Mouse (Mus musculus) CH12.LX (cell line): ENCODE results near the gene Nagpa. TPM values are rescaled to one million over a fixed set of nuclear protein-coding genes. Genes with fewer than 3 reads are reported as not detected.
A peak's percentile ranks its signal among the peaks of the same experiment; 100 is the strongest.

Experiments
- DNase-seq: peaks from one replicate; pipeline ENCODE4 v3.0.0-alpha.2; 2013; ENCODE audit errors: extremely low read depth
- H3K27ac ChIP-seq: 2 replicates; pipeline ENCODE4 v1.5.1; 2012; ENCODE audit warnings: low read depth, mild to moderate bottlenecking, control low read depth, moderate library complexity; ENCODE audit not compliant: insufficient read depth
- H3K27me3 ChIP-seq: replicated peaks from 2 replicates; pipeline ENCODE3; 2012; ENCODE audit warnings: inconsistent platforms
- H3K36me3 ChIP-seq, 2 experiments: replicated peaks in 1 of 2; 2 replicates each; pipeline versions ENCODE3 to v1.6.1; 2012; ENCODE audit warnings: inconsistent platforms in 1 of 2, low read length in 1 of 2, mild to moderate bottlenecking in 1 of 2, mixed read lengths in 1 of 2, moderate library complexity in 1 of 2; ENCODE audit not compliant: control insufficient read depth in 1 of 2, insufficient read depth in 1 of 2
- H3K4me1 ChIP-seq, 2 experiments: 2 replicates each; pipeline ENCODE4 v1.6.1; 2012; ENCODE audit warnings: inconsistent platforms in 1 of 2, moderate library complexity in 1 of 2; ENCODE audit not compliant: insufficient read depth in 2 of 2, control insufficient read depth in 1 of 2
- H3K4me2 ChIP-seq: 2 replicates; pipeline ENCODE4 v1.6.1; 2012; ENCODE audit warnings: low read depth, mild to moderate bottlenecking, control low read depth; ENCODE audit not compliant: poor library complexity, insufficient read depth, severe bottlenecking
- H3K4me3 ChIP-seq, 3 experiments: fragments of 150-350 bp in 1 of 3; sonication (generic) in 1 of 3; replicated peaks in 1 of 3; 2 replicates each; pipeline versions ENCODE3 to v1.5.1; 2011 to 2012; ENCODE audit warnings: low read depth in 2 of 3, low read length in 2 of 3, mild to moderate bottlenecking in 2 of 3, moderate library complexity in 2 of 3, control low read depth in 1 of 3, improper control_type of control experiment in 1 of 3, inconsistent platforms in 1 of 3, mixed read lengths in 1 of 3; ENCODE audit not compliant: poor library complexity in 1 of 3
- H3K79me2 ChIP-seq: replicated peaks from 2 replicates; pipeline ENCODE4 v1.6.1; 2012; ENCODE audit warnings: mild to moderate bottlenecking, moderate library complexity; ENCODE audit not compliant: control insufficient read depth, poor library complexity, insufficient read depth, severe bottlenecking; ENCODE audit errors: extremely low read depth
- H3K9ac ChIP-seq: 2 replicates; pipeline ENCODE4 v1.6.1; 2012; ENCODE audit warnings: low read depth, mild to moderate bottlenecking, control low read depth, moderate library complexity; ENCODE audit not compliant: insufficient read depth
- H3K9me3 ChIP-seq: replicated peaks from 2 replicates; pipeline ENCODE3; 2012; ENCODE audit warnings: low read length, inconsistent platforms, mixed read lengths
- BHLHE40 ChIP-seq: IDR thresholded peaks from 2 replicates; pipeline ENCODE4 v1.6.1; 2011; ENCODE audit warnings: mild to moderate bottlenecking, low read depth, low read length, improper control_type of control experiment
- HCFC1 ChIP-seq: IDR thresholded peaks from 2 replicates; pipeline ENCODE4 v1.6.1; 2012; ENCODE audit warnings: low read depth, mild to moderate bottlenecking, inconsistent platforms, low read length, improper control_type of control experiment
- IRF4 ChIP-seq: IDR thresholded peaks from 2 replicates; pipeline ENCODE4 v1.6.1; 2014; ENCODE audit warnings: low read depth, mild to moderate bottlenecking, inconsistent platforms, low read length, improper control_type of control experiment
- KAT2A ChIP-seq: IDR thresholded peaks from 2 replicates; pipeline ENCODE4 v1.6.1; 2012; ENCODE audit warnings: low read length, improper control_type of control experiment, inconsistent platforms; ENCODE audit not compliant: insufficient replicate concordance
- MAX ChIP-seq: IDR thresholded peaks from 2 replicates; pipeline ENCODE4 v1.6.1; 2011; ENCODE audit warnings: low read length, improper control_type of control experiment
- MEF2A ChIP-seq: IDR thresholded peaks from 2 replicates; pipeline ENCODE4 v1.6.1; 2014; ENCODE audit warnings: low read depth, mild to moderate bottlenecking, inconsistent platforms, low read length, improper control_type of control experiment, borderline replicate concordance
- MYC ChIP-seq: IDR thresholded peaks from 2 replicates; pipeline ENCODE4 v1.6.1; 2011; ENCODE audit warnings: low read depth, mild to moderate bottlenecking, improper control_type of control experiment, low read length
- PAX5 ChIP-seq: IDR thresholded peaks from 2 replicates; pipeline ENCODE4 v1.6.1; 2012; ENCODE audit warnings: low read length, inconsistent platforms, mixed read lengths
- POLR2A ChIP-seq: IDR thresholded peaks from 2 replicates; pipeline ENCODE4 v1.6.1; 2011; ENCODE audit warnings: low read depth, mild to moderate bottlenecking, improper control_type of control experiment, low read length
- RAD21 ChIP-seq: IDR thresholded peaks from 2 replicates; pipeline ENCODE4 v1.6.1; 2011; ENCODE audit warnings: low read depth, mild to moderate bottlenecking, low read length, improper control_type of control experiment, moderate library complexity
- TBP ChIP-seq: conservative IDR thresholded peaks from 2 replicates; pipeline ENCODE4 v1.6.1; 2011; ENCODE audit warnings: low read depth, low read length, improper control_type of control experiment
- USF1 ChIP-seq: IDR thresholded peaks from 2 replicates; pipeline ENCODE4 v1.6.1; 2014; ENCODE audit warnings: low read depth, mild to moderate bottlenecking, inconsistent platforms, low read length, improper control_type of control experiment
- ZKSCAN1 ChIP-seq: IDR thresholded peaks from 2 replicates; pipeline ENCODE4 v1.6.1; 2012; ENCODE audit warnings: low read depth, inconsistent platforms, low read length, improper control_type of control experiment, borderline replicate concordance
- ZMIZ1 ChIP-seq: IDR thresholded peaks from 2 replicates; pipeline ENCODE4 v1.6.1; 2012; ENCODE audit warnings: low read depth, mild to moderate bottlenecking, inconsistent platforms, low read length, improper control_type of control experiment
- dilution Hi-C: fragments of 300-500 bp; cut with MboI; formaldehyde crosslinking; loops from 2 replicates; pipeline ENCODE4 v1.14.3; 2020; ENCODE audit warnings: low sequenced_read_pairs; ENCODE audit not compliant: extremely low pct_unique_long_range_greater_than_20kb, extremely low pct_ligation_motif_present
- in situ Hi-C: fragments of 300-500 bp; cut with MboI; formaldehyde crosslinking; loops from 3 replicates; pipeline ENCODE4 v1.14.3; 2019; ENCODE audit warnings: low sequenced_read_pairs, low pct_ligation_motif_present, low pct_unique_long_range_greater_than_20kb, mixed read lengths
- polyA plus RNA-seq: library from polyadenylated mRNA; unstranded; fragments of >175 nt; gene quantifications from 2 replicates; pipeline ENCODE4 v1.2.1, GENCODE M21; 2012; ENCODE audit warnings: low read depth; ENCODE audit not compliant: insufficient read length
- total RNA-seq, 2 experiments: library from RNA; depleted of rRNA; stranded (reverse); fragments of 300-350 nt in 1 of 2; fragments of >200 nt in 1 of 2; gene quantifications; 2 replicates each; pipeline ENCODE4 v1.2.3; 2012 to 2014

Nagpa gene
- total and polyA plus RNA-seq, 3 experiments, result 41.9 to 80.6 (median 50.2) TPM

DNA sequence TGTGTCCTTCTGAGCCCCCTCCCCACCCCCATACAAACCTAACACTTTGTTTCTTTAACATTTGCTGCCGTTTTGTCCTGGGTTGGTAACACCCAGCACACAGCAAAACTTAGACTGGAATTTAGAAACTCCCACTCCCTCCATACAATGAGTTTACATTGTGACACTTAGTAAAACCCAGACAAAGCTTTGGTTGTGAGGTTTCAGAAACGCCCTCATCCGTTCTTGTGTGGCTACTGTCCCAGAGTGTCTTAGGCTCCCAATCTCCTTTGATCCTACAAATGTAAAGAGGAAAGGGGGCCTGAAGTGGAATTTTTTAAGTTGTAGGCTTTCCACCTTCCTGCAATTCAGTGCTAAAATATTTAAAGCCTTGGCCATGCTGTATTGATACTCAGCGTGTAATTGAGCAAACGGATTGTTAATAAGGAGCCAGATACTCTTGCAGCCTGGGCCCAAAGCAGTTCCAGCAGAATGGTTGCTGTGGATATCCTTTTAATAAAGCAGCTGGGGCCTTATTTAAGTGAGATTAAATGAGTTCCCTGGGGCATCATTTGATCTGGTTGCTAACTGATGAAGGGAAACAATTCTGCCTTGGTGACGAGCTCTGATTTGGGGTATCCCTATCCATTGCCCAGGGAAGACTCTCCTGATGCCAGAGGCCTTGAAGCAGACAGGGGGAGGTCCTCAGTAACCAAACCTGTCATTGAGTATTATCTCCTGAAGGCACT lies 50.3 kb downstream of the Nagpa start:
- no peak overlapping the region for H3K4me2 ChIP-seq
- peaks cover 0 to 4% of the 10 kb centered on the region in 2 experiments; a peak in 2 of 4 replicates for H3K4me1 ChIP-seq
- dilution Hi-C loops, result no loop called here
- H3K79me2 ChIP-seq, result no peaks in the 10 kb centered on the region
- no peak overlapping the region for H3K4me3 ChIP-seq
- no peak overlapping the region for H3K27ac ChIP-seq
- TF ChIP-seq USF1 (no peak), HCFC1 (no peak), MAX (no peak), MYC (no peak), ZMIZ1 (no peak), MEF2A (no peak)
- no peaks in the 10 kb centered on the region for H3K9me3 ChIP-seq
- no peak for DNase-seq
- in situ Hi-C loops, result no loop called here
- no peaks in the 10 kb centered on the region for H3K36me3 ChIP-seq
- H3K9ac ChIP-seq, result no peak overlapping the region
- peaks cover 89% of the 10 kb centered on the region for H3K27me3 ChIP-seq

DNA sequence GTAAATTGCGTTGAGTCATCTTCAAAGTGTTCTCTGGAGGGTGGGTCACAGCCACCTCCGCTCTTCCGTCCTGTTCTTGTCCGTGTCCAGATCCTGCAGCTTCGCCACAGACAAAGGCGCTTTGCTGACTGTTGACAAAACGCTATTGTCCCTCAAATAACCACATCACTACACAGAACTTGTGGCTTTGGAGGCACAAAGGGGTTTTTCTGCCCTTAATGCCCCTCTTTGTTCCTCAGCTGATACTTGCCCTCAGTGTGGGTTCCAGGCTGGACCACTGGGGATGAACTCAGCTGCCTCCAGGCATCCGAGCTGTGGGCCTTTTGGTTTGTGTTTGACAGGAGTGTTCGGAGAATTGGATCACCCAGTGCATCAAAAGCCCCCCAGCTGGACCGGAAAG lies 53.3 kb downstream of the Nagpa start:
- Histone ChIP-seq H3K9me3 (no peaks in the 10 kb centered on the region), H3K36me3 (no peaks in the 10 kb centered on the region), H3K27ac (no peak overlapping the region), H3K4me1 (peaks cover 14 to 16% of the 10 kb centered on the region in 2 experiments), H3K9ac (no peak overlapping the region), H3K79me2 (no peaks in the 10 kb centered on the region), H3K27me3 (peaks cover 90% of the 10 kb centered on the region), H3K4me2 (no peak overlapping the region), H3K4me3 (no peak overlapping the region)
- dilution Hi-C loops, result no loop called here
- DNase-seq, result no peak
- no peak for TF ChIP-seq IRF4
- no peak for TF ChIP-seq POLR2A
- no peak for TF ChIP-seq PAX5
- TF ChIP-seq RAD21, result no peak
- in situ Hi-C loops, result no loop called here

DNA sequence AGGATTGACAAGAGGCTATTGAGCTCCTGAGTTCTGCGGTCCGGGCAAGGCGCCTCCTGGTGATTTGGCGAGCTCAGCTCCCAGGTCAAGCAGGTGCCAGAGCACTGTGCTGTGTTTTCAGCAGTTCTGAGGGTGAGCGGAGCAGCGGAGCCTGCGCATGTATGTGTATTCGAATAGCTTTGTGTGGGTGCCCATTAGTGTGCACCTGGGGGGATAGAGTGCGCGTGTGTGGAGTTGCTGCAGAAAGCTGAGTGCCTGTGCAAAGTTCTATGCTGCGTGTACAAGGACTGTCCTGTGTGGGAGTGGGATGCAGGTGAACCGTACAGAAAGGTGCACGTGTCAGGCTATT lies 56.8 kb downstream of the Nagpa start, which contains the start of gene Sec14l5:
TSS of gene Sec14l5 (plus strand) at position 73 of the 349 bp plus-strand sequence.
- Histone ChIP-seq H3K4me2 (peak within 1 kb of the TSS; percentile 91), H3K27ac (no peak within 1 kb of the TSS)
- in situ Hi-C loops, result loop anchor here (25.0 kb wide), 1 partner anchor 510 kb away; the partner anchor contains the start of genes Dnaja3 and Vasn
- TF ChIP-seq MYC (no peak), BHLHE40 (no peak), KAT2A (no peak), ZKSCAN1 (no peak), TBP (no peak), MEF2A (no peak)
- TF ChIP-seq, all 38 proteins: peak for 0
- dilution Hi-C loops, result no loop called here
- no peaks in the 10 kb centered on the region for H3K9me3 ChIP-seq
- no peaks in the 10 kb centered on the region for H3K36me3 ChIP-seq
- DNase-seq, result no peak
- H3K4me1 ChIP-seq, result peaks cover 16 to 18% of the 10 kb centered on the region in 2 experiments
- H3K4me3 ChIP-seq, result peak within 1 kb of the TSS in 2 of 3 experiments; percentile 32 to 49
- no peak within 1 kb of the TSS for H3K9ac ChIP-seq
- H3K27me3 ChIP-seq, result peaks cover 65% of the 10 kb centered on the region
- no peaks in the 10 kb centered on the region for H3K79me2 ChIP-seq
